Mouse (Mus musculus): ENCODE measurements around the gene Cxcr2. TPM values are rescaled to one million over a fixed set of nuclear protein-coding genes. Genes with fewer than 3 reads are reported as not detected.

The Cxcr2 gene
- polyA plus RNA-seq, 1 experiment = 0.27 TPM

- H3K4me3 ChIP-seq (ENCODE audit: low read depth, low read length) = no peak overlapping the region
- peak overlapping the region; percentile 62 for H3K27ac ChIP-seq (ENCODE audit: insufficient read depth, low read length)
- peaks cover 11% of the 10 kb centered on the region for H3K4me1 ChIP-seq (ENCODE audit: control insufficient read depth, insufficient read depth, low read length)
- no peaks in the 10 kb centered on the region for H3K27me3 ChIP-seq (ENCODE audit: control insufficient read depth, insufficient read depth, low read length, poor library complexity, severe bottlenecking)
- H3K9me3 ChIP-seq (replicated peaks; ENCODE audit: control insufficient read depth, insufficient read depth, low read length, poor library complexity, severe bottlenecking) = no peaks in the 10 kb centered on the region
- no peak overlapping the region for H3K9ac ChIP-seq (ENCODE audit: low read depth, poor library complexity, severe bottlenecking)
- TF ChIP-seq EP300 (IDR thresholded peaks at IDR 0.05; ENCODE audit: insufficient read depth, low read depth, low read length) (peak; percentile 93), POLR2A (IDR thresholded peaks at IDR 0.05; ENCODE audit: insufficient read depth, low read length) (no peak), CTCF (IDR thresholded peaks at IDR 0.05; ENCODE audit: low read depth, low read length) (no peak)
- H3K36me3 ChIP-seq (ENCODE audit: control insufficient read depth, insufficient read depth, low read length, poor library complexity, severe bottlenecking) = no peaks in the 10 kb centered on the region
Measured at GRCm38 (mm10) chr1:74110932-74111695, 42.7 kb upstream of the Cxcr2 start.

DNA sequence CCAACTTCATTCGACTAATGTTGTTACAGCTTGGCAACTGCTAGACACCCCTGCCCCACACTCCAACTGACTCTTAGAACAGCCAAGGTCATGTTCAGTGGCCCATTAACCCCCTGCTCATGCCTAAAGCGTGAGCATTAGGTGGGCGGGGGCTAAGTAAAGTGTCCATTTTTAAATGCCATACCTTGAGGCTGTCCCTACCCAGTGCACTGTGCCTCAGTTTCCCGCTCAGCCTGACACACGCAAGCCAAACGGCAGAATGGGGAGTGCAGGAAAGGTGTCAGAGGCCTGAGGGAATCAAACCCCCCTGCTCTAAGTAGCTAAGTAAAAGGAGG lies 42.1 kb upstream of the Cxcr2 start:
- Histone ChIP-seq H3K9me3 (replicated peaks; ENCODE audit: control insufficient read depth, insufficient read depth, low read length, poor library complexity, severe bottlenecking) (no peaks in the 10 kb centered on the region), H3K27me3 (ENCODE audit: control insufficient read depth, insufficient read depth, low read length, poor library complexity, severe bottlenecking) (no peaks in the 10 kb centered on the region), H3K27ac (ENCODE audit: insufficient read depth, low read length) (peak overlapping the region; percentile 22), H3K4me1 (ENCODE audit: control insufficient read depth, insufficient read depth, low read length) (peaks cover 8% of the 10 kb centered on the region), H3K9ac (ENCODE audit: low read depth, poor library complexity, severe bottlenecking) (no peak overlapping the region), H3K36me3 (ENCODE audit: control insufficient read depth, insufficient read depth, low read length, poor library complexity, severe bottlenecking) (no peaks in the 10 kb centered on the region), H3K4me3 (ENCODE audit: low read depth, low read length) (no peak overlapping the region)
- TF ChIP-seq POLR2A (IDR thresholded peaks at IDR 0.05; ENCODE audit: insufficient read depth, low read length) = no peak
- peak; percentile 55; the same call in 1 of the 2 replicates for TF ChIP-seq EP300 (IDR thresholded peaks at IDR 0.05; ENCODE audit: insufficient read depth, low read depth, low read length)

DNA sequence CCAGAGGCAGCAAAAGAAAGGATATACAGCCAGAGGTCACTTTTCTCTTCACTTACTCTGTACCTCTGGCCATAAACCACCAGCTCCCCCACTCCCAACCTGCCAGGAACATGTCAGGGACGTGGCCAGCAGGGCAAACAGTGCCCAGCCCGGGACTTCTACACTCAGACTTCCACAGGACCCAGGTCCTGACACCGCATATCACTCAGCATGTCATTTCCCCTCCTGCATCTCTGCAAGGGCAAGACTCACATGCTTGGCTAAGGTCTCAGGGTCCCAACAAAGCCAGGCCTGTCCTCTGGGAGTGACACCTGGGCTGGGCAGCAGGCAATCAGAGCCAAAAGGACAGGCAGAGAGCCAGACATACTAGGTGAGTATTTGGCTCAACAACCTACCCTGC lies 40.7 kb upstream of the Cxcr2 start:
- H3K36me3 ChIP-seq (ENCODE audit: control insufficient read depth, insufficient read depth, low read length, poor library complexity, severe bottlenecking) = no peaks in the 10 kb centered on the region
- TF ChIP-seq EP300 (IDR thresholded peaks at IDR 0.05; ENCODE audit: insufficient read depth, low read depth, low read length) = no peak
- no peak for TF ChIP-seq CTCF (IDR thresholded peaks at IDR 0.05; ENCODE audit: low read depth, low read length)
- TF ChIP-seq POLR2A (IDR thresholded peaks at IDR 0.05; ENCODE audit: insufficient read depth, low read length) = no peak
- H3K9me3 ChIP-seq (replicated peaks; ENCODE audit: control insufficient read depth, insufficient read depth, low read length, poor library complexity, severe bottlenecking) = no peaks in the 10 kb centered on the region
- no peak overlapping the region for H3K9ac ChIP-seq (ENCODE audit: low read depth, poor library complexity, severe bottlenecking)
- H3K27me3 ChIP-seq (ENCODE audit: control insufficient read depth, insufficient read depth, low read length, poor library complexity, severe bottlenecking) = no peaks in the 10 kb centered on the region
- no peak overlapping the region for H3K4me3 ChIP-seq (ENCODE audit: low read depth, low read length)
- no peak overlapping the region for H3K27ac ChIP-seq (ENCODE audit: insufficient read depth, low read length)
- H3K4me1 ChIP-seq (ENCODE audit: control insufficient read depth, insufficient read depth, low read length) = peaks cover 5% of the 10 kb centered on the region

DNA sequence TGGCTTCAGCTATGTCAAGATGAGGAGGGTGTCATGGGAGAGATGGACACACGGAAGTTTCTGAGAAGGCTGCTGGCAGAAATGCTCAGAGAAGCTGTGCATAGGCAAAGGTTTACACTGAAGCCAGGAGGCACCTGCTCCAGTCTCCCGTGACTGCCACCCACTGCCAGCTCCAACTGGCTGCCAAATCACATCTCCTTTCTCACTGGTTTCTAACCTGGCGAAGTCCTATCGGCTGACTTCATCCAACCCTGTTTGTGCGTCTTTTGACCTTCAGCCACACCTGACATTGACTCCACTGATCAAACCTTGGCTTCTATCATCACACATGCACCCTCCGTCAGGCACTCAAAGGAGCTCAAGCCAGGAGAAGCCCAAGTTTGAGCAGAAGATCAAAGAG lies 35.9 kb upstream of the Cxcr2 start:
- no peaks in the 10 kb centered on the region for H3K27me3 ChIP-seq (ENCODE audit: control insufficient read depth, insufficient read depth, low read length, poor library complexity, severe bottlenecking)
- H3K4me3 ChIP-seq (ENCODE audit: low read depth, low read length) = no peak overlapping the region
- no peak overlapping the region for H3K27ac ChIP-seq (ENCODE audit: insufficient read depth, low read length)
- peaks cover 5% of the 10 kb centered on the region for H3K4me1 ChIP-seq (ENCODE audit: control insufficient read depth, insufficient read depth, low read length)
- H3K36me3 ChIP-seq (ENCODE audit: control insufficient read depth, insufficient read depth, low read length, poor library complexity, severe bottlenecking) = no peaks in the 10 kb centered on the region
- H3K9ac ChIP-seq (ENCODE audit: low read depth, poor library complexity, severe bottlenecking) = no peak overlapping the region
- H3K9me3 ChIP-seq (replicated peaks; ENCODE audit: control insufficient read depth, insufficient read depth, low read length, poor library complexity, severe bottlenecking) = no peaks in the 10 kb centered on the region
- TF ChIP-seq EP300 (IDR thresholded peaks at IDR 0.05; ENCODE audit: insufficient read depth, low read depth, low read length) (no peak), POLR2A (IDR thresholded peaks at IDR 0.05; ENCODE audit: insufficient read depth, low read length) (no peak), CTCF (IDR thresholded peaks at IDR 0.05; ENCODE audit: low read depth, low read length) (no peak)

DNA sequence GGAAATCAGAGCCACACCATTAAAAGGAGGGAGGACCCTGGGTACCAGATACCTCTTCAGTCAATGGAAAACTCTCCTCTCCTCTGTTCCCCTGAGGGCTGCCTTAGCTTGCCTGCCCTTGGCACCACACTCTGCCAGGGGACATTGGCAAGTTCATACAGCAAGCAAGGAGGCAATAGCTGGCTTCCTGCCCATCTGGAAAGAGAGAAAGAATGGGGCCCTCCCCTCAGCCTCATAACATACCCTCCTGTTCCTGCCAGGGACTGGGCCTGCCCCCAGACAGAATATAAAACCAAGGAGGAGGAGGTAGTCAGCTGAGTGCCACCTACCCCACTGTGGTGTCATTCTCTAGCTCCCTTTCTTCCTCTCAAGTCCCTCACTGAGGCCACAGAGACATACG lies 34.7 kb upstream of the Cxcr2 start:
- Histone ChIP-seq H3K4me1 (ENCODE audit: control insufficient read depth, insufficient read depth, low read length) (no peaks in the 10 kb centered on the region), H3K36me3 (ENCODE audit: control insufficient read depth, insufficient read depth, low read length, poor library complexity, severe bottlenecking) (no peaks in the 10 kb centered on the region), H3K27me3 (ENCODE audit: control insufficient read depth, insufficient read depth, low read length, poor library complexity, severe bottlenecking) (peaks cover 1% of the 10 kb centered on the region; the same call in 1 of the 2 replicates), H3K27ac (ENCODE audit: insufficient read depth, low read length) (no peak overlapping the region), H3K9ac (ENCODE audit: low read depth, poor library complexity, severe bottlenecking) (no peak overlapping the region), H3K4me3 (ENCODE audit: low read depth, low read length) (no peak overlapping the region), H3K9me3 (replicated peaks; ENCODE audit: control insufficient read depth, insufficient read depth, low read length, poor library complexity, severe bottlenecking) (no peaks in the 10 kb centered on the region)
- no peak for TF ChIP-seq EP300 (IDR thresholded peaks at IDR 0.05; ENCODE audit: insufficient read depth, low read depth, low read length)
- no peak for TF ChIP-seq CTCF (IDR thresholded peaks at IDR 0.05; ENCODE audit: low read depth, low read length)
- TF ChIP-seq POLR2A (IDR thresholded peaks at IDR 0.05; ENCODE audit: insufficient read depth, low read length) = no peak

- Histone ChIP-seq H3K9me3 (replicated peaks; ENCODE audit: control insufficient read depth, insufficient read depth, low read length, poor library complexity, severe bottlenecking) (no peaks in the 10 kb centered on the region), H3K36me3 (ENCODE audit: control insufficient read depth, insufficient read depth, low read length, poor library complexity, severe bottlenecking) (no peaks in the 10 kb centered on the region), H3K4me1 (ENCODE audit: control insufficient read depth, insufficient read depth, low read length) (no peaks in the 10 kb centered on the region), H3K4me3 (ENCODE audit: low read depth, low read length) (no peak overlapping the region), H3K27ac (ENCODE audit: insufficient read depth, low read length) (no peak overlapping the region), H3K9ac (ENCODE audit: low read depth, poor library complexity, severe bottlenecking) (no peak overlapping the region), H3K27me3 (ENCODE audit: control insufficient read depth, insufficient read depth, low read length, poor library complexity, severe bottlenecking) (peaks cover 6% of the 10 kb centered on the region)
- TF ChIP-seq POLR2A (IDR thresholded peaks at IDR 0.05; ENCODE audit: insufficient read depth, low read length) (no peak), EP300 (IDR thresholded peaks at IDR 0.05; ENCODE audit: insufficient read depth, low read depth, low read length) (no peak), CTCF (IDR thresholded peaks at IDR 0.05; ENCODE audit: low read depth, low read length) (no peak)
Measured at GRCm38 (mm10) chr1:74121138-74121537, 32.7 kb upstream of the Cxcr2 start.
